Comparison of ENCODE assay signal across 9 mouse cellular contexts in the genomic region with DNA sequence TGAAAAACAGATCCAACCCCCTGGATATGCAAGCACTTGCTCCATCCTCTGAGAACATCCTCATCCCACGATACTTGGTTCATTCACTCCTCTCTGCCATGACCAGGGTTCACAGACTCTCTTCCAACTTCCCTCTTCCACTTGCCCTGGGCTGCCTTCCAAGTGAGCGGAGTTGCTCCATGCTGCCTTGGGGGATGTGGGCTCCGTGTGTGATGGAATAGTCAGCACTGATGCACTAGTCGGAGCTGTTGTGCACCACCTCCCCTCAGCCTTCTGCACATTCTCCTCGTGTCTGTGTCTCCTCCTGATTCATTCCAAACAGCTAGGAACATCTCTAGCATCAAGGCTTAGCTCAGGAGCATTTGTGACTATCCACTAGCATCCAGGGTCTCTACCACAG.
A peak's percentile ranks its signal among the peaks of the same experiment; 100 is the strongest.
DNase-seq lines count a peak whose midpoint lies in the region; ATAC-seq and TF ChIP-seq lines count a peak whose summit lies in the region.
"Had no signal": no experiment of that assay in that cellular context is flagged by ENCODE, and none has a peak within 500 bp of the region (broad histone marks: within the 10 kb centered on the region; RNA-seq: fewer than 3 reads in every experiment).

No protein-coding gene starts in this region.

- H3K27ac ChIP-seq in lung, embryonic 14.5 days (ENCODE audit: low read depth), result no peak overlapping the region
- H3K27ac ChIP-seq: macrophage had no signal

- no peaks in the 10 kb centered on the region for H3K36me3 ChIP-seq in lung, embryonic 14.5 days (ENCODE audit: insufficient read depth)

- no peak overlapping the region for H3K4me2 ChIP-seq in lung, embryonic 14.5 days

- no peaks in the 10 kb centered on the region for H3K4me1 ChIP-seq in lung, embryonic 14.5 days (ENCODE audit: insufficient read depth)

- no peak overlapping the region for H3K9ac ChIP-seq in lung, embryonic 14.5 days

- DNase-seq in adrenal gland, postnatal 14 days, result peak; percentile 46
- no peak for DNase-seq in adrenal gland, postnatal 4 days (ENCODE audit: low spot score in 2 of 2)
- peak; percentile 28 for DNase-seq in lung, embryonic 14.5 days
- no peak for DNase-seq in lung, postnatal 25 days (ENCODE audit: low spot score)
- DNase-seq in layer of hippocampus, postnatal 10 days (ENCODE audit: low spot score in 2 of 2), result peak; percentile 46 to 62
- peak; percentile 26 for DNase-seq in right cerebral cortex, postnatal 4 days
- DNase-seq in spleen, adult 12 weeks (ENCODE audit: low spot score), result no peak
- no peak for DNase-seq in testis, postnatal 14 days (ENCODE audit: low spot score)

- no peaks in the 10 kb centered on the region for H3K9me3 ChIP-seq in lung, embryonic 14.5 days (ENCODE audit: low read depth, low read length)

- 57% methylated on average over 5 of the region's 5 CpGs for WGBS in lung, embryonic 14.5 days

- no peaks in the 10 kb centered on the region for H3K27me3 ChIP-seq in lung, embryonic 14.5 days (ENCODE audit: insufficient read depth, low read length)

- H3K4me3 ChIP-seq in lung, embryonic 14.5 days (ENCODE audit: low read depth, low read length), result no peak overlapping the region

- no peak for ATAC-seq in lung, embryonic 14.5 days (ENCODE audit: insufficient read depth)

- no peak for TF ChIP-seq CTCF in lung, embryonic 14.5 days (IDR thresholded peaks at IDR 0.05; ENCODE audit: low read depth)

Comparison
In these comparisons a context has a peak if more than half of its experiments do, and no peak if none do; other contexts are left out.
1. DNase-seq: peak in adrenal gland, postnatal 14 days (single experiment), lung, embryonic 14.5 days (single experiment), layer of hippocampus, postnatal 10 days (2 of 2) and right cerebral cortex, postnatal 4 days (single experiment); none in adrenal gland, postnatal 4 days (0 of 2), lung, postnatal 25 days (single experiment), spleen, adult 12 weeks (single experiment) and testis, postnatal 14 days (single experiment).